Mouse (Mus musculus) heart, embryonic 14.5 days (tissue): ENCODE measurements at regions not wholly inside any gene's neighbourhood (a gene's known extent, or its start where the extent isn't known, plus 50 kb on each side); places are given as distances from the start of the nearest gene placed in this dataset.

ENCODE experiments used
- ATAC-seq: fragments of 200-750 bp; cut with Nextera tagmentation; 2 replicates; pipeline ENCODE4 v1.8.0; 2017; ENCODE audit warnings: low read depth, moderate TSS enrichment; ENCODE audit not compliant: insufficient number of reproducible peaks, insufficient read depth, low FRiP score
- H3K27ac ChIP-seq, 2 experiments: fragments of 200-500 bp in 1 of 2; fragments of 300-500 bp in 1 of 2; sonication (generic) in 1 of 2; replicated peaks in 1 of 2; 2 replicates each; pipeline ENCODE4 v1.5.1; 2012 to 2014; ENCODE audit warnings: low read depth in 2 of 2, low read length in 2 of 2, control low read depth in 1 of 2, mild to moderate bottlenecking in 1 of 2, mixed read lengths in 1 of 2; ENCODE audit not compliant: control insufficient read depth in 1 of 2, insufficient read depth in 1 of 2
- H3K27me3 ChIP-seq: fragments of 300-500 bp; sonication (generic); 2 replicates; pipeline ENCODE4 v1.6.1; 2014; ENCODE audit warnings: mild to moderate bottlenecking, low read length, control low read depth; ENCODE audit not compliant: control insufficient read depth, insufficient read depth
- H3K36me3 ChIP-seq: fragments of 300-500 bp; sonication (generic); 2 replicates; pipeline ENCODE4 v1.6.1; 2014; ENCODE audit warnings: mild to moderate bottlenecking, control low read depth, low read length, mixed read lengths; ENCODE audit not compliant: control insufficient read depth, insufficient read depth
- H3K4me1 ChIP-seq, 2 experiments: fragments of 200-500 bp in 1 of 2; fragments of 300-500 bp in 1 of 2; sonication (generic) in 1 of 2; 2 replicates each; pipeline ENCODE4 v1.6.1; 2012 to 2014; ENCODE audit warnings: low read length in 2 of 2, control low read depth in 1 of 2, mixed read lengths in 1 of 2; ENCODE audit not compliant: control insufficient read depth in 2 of 2, insufficient read depth in 2 of 2
- H3K4me2 ChIP-seq: fragments of 300-500 bp; sonication (generic); 2 replicates; pipeline ENCODE4 v1.6.1; 2014; ENCODE audit warnings: mild to moderate bottlenecking, low read length
- H3K4me3 ChIP-seq, 2 experiments: fragments of 200-500 bp in 1 of 2; fragments of 300-500 bp in 1 of 2; sonication (generic) in 1 of 2; 2 replicates each; pipeline ENCODE4 v1.5.1; 2012 to 2014; ENCODE audit warnings: low read length in 2 of 2, mild to moderate bottlenecking in 2 of 2, control low read depth in 1 of 2, low read depth in 1 of 2, moderate library complexity in 1 of 2; ENCODE audit not compliant: control insufficient read depth in 1 of 2, insufficient read depth in 1 of 2
- H3K9ac ChIP-seq: fragments of 300-500 bp; sonication (generic); 2 replicates; pipeline ENCODE4 v1.6.1; 2014; ENCODE audit warnings: mild to moderate bottlenecking, low read length
- H3K9me3 ChIP-seq: fragments of 300-500 bp; sonication (generic); 2 replicates; pipeline ENCODE4 v1.6.1; 2016; ENCODE audit warnings: low read length, control low read depth; ENCODE audit not compliant: control insufficient read depth
- WGBS: fragments of 180-500 bp; shearing (Covaris S2); extraction: QIAGEN DNeasy Blood & Tissue Kit; methylation state at CpG from one replicate; pipeline ENCODE4 v1.1.7; 2014; 5-methylcytosine and 5-hydroxymethylcytosine counted together

GRCm38 (mm10) chr9:30625090-30625489 lies 198.2 kb downstream of the Snx19 start:
- WGBS, result 79% methylated on average over 3 of the region's 3 CpGs
- H3K4me2 ChIP-seq, result no peak overlapping the region

GRCm38 (mm10) chr9:30624481-30624880 lies 197.6 kb downstream of the Snx19 start:
- H3K36me3 ChIP-seq, result no peaks in the 10 kb centered on the region
- H3K27ac ChIP-seq, result no peak overlapping the region
- H3K4me2 ChIP-seq, result no peak overlapping the region
- H3K4me3 ChIP-seq, result no peak overlapping the region
- H3K27me3 ChIP-seq, result no peaks in the 10 kb centered on the region
- 78% methylated on average over 5 of the region's 5 CpGs for WGBS
- no peak overlapping the region for H3K9ac ChIP-seq
- no peaks in the 10 kb centered on the region for H3K4me1 ChIP-seq
- H3K9me3 ChIP-seq, result no peaks in the 10 kb centered on the region
- ATAC-seq, result no peak

More at GRCm38 (mm10) chr9:30625090-30625489, 198.2 kb downstream of the Snx19 start:
- H3K27ac ChIP-seq, result no peak overlapping the region
- H3K4me3 ChIP-seq, result no peak overlapping the region
- H3K4me1 ChIP-seq, result no peaks in the 10 kb centered on the region
- H3K9me3 ChIP-seq, result no peaks in the 10 kb centered on the region
- H3K9ac ChIP-seq, result no peak overlapping the region
- H3K36me3 ChIP-seq, result no peaks in the 10 kb centered on the region
- ATAC-seq, result no peak
- no peaks in the 10 kb centered on the region for H3K27me3 ChIP-seq

- ATAC-seq, result no peak
- H3K9ac ChIP-seq, result no peak overlapping the region
- 86% methylated on average over 2 of the region's 2 CpGs for WGBS
Measured at GRCm38 (mm10) chr9:30619325-30619724, 192.4 kb downstream of the Snx19 start.

GRCm38 (mm10) chr9:30618181-30618580 lies 191.3 kb downstream of the Snx19 start:
- Histone ChIP-seq H3K9ac (no peak overlapping the region), H3K27me3 (no peaks in the 10 kb centered on the region), H3K9me3 (no peaks in the 10 kb centered on the region), H3K27ac (no peak overlapping the region), H3K36me3 (no peaks in the 10 kb centered on the region), H3K4me2 (no peak overlapping the region), H3K4me3 (no peak overlapping the region), H3K4me1 (no peaks in the 10 kb centered on the region; a peak in 1 of 4 replicates)
- ATAC-seq, result no peak
- 70% methylated on average over 2 of the region's 2 CpGs for WGBS

More at GRCm38 (mm10) chr9:30619325-30619724, 192.4 kb downstream of the Snx19 start:
- Histone ChIP-seq H3K27me3 (no peaks in the 10 kb centered on the region), H3K4me2 (no peak overlapping the region), H3K9me3 (no peaks in the 10 kb centered on the region), H3K27ac (no peak overlapping the region), H3K4me3 (no peak overlapping the region), H3K4me1 (no peaks in the 10 kb centered on the region), H3K36me3 (no peaks in the 10 kb centered on the region)

GRCm38 (mm10) chr9:30613715-30614114 lies 186.8 kb downstream of the Snx19 start:
- H3K9ac ChIP-seq, result no peak overlapping the region
- no peak overlapping the region for H3K4me3 ChIP-seq
- H3K36me3 ChIP-seq, result no peaks in the 10 kb centered on the region
- 57% methylated on average over 6 of the region's 6 CpGs for WGBS
- H3K9me3 ChIP-seq, result no peaks in the 10 kb centered on the region
- no peak overlapping the region for H3K27ac ChIP-seq
- H3K4me2 ChIP-seq, result no peak overlapping the region
- no peaks in the 10 kb centered on the region; a peak in 1 of 4 replicates for H3K4me1 ChIP-seq
- H3K27me3 ChIP-seq, result no peaks in the 10 kb centered on the region
- ATAC-seq, result no peak

GRCm38 (mm10) chr9:30613003-30613552 lies 186.2 kb downstream of the Snx19 start:
- Histone ChIP-seq H3K36me3 (no peaks in the 10 kb centered on the region), H3K4me2 (no peak overlapping the region), H3K27me3 (no peaks in the 10 kb centered on the region), H3K9ac (no peak overlapping the region), H3K27ac (no peak overlapping the region), H3K9me3 (no peaks in the 10 kb centered on the region), H3K4me1 (no peaks in the 10 kb centered on the region; a peak in 1 of 4 replicates), H3K4me3 (no peak overlapping the region)
- ATAC-seq, result no peak
- 71% methylated on average over 5 of the region's 5 CpGs for WGBS

DNA sequence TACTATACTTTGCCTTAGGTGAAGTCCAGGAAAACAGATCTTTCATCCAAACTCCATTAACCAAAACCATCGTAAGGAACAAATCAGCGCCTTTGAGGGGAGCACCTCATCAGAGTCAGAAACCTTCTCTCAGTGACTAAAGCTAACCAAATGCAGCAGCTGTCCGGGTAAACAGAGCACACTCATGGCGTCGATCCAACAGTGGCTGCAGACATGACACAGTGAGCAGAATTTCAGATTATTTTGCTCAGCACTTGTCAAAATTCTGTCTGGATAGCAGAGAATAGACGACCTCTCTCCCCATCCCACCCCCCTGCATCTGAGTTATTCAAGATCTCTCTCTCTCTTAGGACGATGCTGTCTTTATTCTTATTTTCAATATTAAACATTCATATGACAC lies 183.4 kb downstream of the Snx19 start:
- 68% methylated on average over 7 of the region's 7 CpGs for WGBS
- Histone ChIP-seq H3K9ac (no peak overlapping the region), H3K27ac (no peak overlapping the region), H3K36me3 (no peaks in the 10 kb centered on the region), H3K4me2 (no peak overlapping the region), H3K9me3 (no peaks in the 10 kb centered on the region), H3K4me3 (no peak overlapping the region), H3K4me1 (no peaks in the 10 kb centered on the region; a peak in 1 of 4 replicates), H3K27me3 (no peaks in the 10 kb centered on the region)
- no peak for ATAC-seq

DNA sequence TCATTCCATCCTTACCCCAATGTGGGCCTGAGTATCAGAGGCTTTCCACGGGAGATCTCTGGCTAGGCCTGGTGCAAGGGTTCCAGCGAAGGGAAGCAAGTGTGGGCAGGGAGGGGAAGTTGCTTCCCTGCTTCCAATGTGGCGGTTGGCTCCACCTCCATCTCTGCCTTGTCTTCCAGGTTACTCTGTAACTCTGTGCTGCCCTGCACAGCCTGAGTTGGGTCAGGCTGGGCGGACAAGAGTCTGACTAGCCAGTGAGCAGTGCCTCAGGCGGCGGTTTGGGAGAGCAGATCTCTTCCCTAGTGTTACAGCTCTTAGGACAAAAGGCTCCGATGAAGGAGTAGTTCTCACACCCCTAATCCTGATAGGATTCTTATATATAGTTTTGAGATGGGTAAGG lies 172.8 kb downstream of the Snx19 start:
- Histone ChIP-seq H3K9ac (no peak overlapping the region), H3K36me3 (no peaks in the 10 kb centered on the region), H3K4me1 (no peaks in the 10 kb centered on the region), H3K4me2 (no peak overlapping the region), H3K27me3 (no peaks in the 10 kb centered on the region), H3K27ac (no peak overlapping the region), H3K4me3 (no peak overlapping the region), H3K9me3 (0 out of 2 replicates have a peak, but pooled peaks cover 3% of the 10 kb centered on the region)
- no peak for ATAC-seq
- WGBS, result 75% methylated on average over 7 of the region's 7 CpGs
